Mouse (Mus musculus) brain, adult 10 weeks (tissue): ENCODE measurements around the gene Mrps7. TPM values are rescaled to one million over a fixed set of nuclear protein-coding genes. Genes with fewer than 3 reads are reported as not detected.

Source experiments
- polyA plus RNA-seq: library from polyadenylated mRNA; stranded (reverse); fragments of 350-450 nt; fragmentation: Illumina TruSeq; extraction: RNeasy Lipid Tissue Mini Kit (QIAGEN cat#74804); gene quantifications from one replicate; pipeline ENCODE4 v1.2.3, GENCODE M21; 2015; ENCODE audit warnings: low read depth, low replicate concordance

The Mrps7 gene
- polyA plus RNA-seq: 69.8 TPM

DNA sequence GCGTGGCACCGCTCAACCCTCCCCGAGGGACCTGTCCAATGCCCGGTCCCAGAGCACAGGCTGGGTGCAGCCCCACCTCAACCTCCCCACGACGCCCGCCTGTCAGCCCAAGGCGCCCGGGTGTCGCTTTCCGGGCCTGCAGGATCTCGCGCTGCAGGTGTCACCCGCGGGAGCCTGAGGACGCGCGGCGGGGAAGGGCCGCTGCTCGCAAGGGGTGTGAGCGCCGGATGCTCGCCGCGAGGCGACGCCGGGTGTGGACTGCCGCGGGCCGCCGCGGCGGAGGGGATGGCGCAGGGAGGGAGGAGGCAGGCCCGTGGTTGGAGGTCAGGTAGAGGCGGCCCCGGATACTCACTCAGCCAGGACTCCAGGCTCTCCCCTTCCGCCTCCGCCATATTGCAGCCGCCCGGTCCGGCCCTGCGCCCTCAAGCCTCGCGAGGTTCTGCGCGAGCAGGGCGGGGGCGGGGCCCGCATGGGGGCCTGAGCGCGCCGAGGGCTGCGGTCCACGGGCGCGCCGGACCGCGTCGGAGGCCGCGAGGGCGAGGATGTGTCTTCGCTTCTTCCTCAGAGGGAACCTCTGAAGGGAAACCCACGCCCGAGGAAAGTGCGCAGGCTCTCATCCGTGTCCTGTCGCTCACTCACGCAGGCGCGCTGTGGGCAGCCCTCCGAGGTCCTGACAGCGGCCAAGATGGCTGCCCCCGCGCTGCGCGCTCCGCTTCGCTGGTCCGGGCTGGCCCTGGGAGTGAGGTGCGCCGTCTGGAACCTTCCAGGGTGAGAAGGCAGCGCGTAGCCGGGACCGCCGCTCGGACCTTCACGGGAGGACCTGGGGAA, at the start of gene Mrps7, which contains the start of gene Gga3:
Gene Mrps7, plus strand, starts transcription at position 450 of the 828 bp plus-strand sequence.
Gene Gga3, minus strand, starts transcription at position 576 of the 828 bp plus-strand sequence.

DNA sequence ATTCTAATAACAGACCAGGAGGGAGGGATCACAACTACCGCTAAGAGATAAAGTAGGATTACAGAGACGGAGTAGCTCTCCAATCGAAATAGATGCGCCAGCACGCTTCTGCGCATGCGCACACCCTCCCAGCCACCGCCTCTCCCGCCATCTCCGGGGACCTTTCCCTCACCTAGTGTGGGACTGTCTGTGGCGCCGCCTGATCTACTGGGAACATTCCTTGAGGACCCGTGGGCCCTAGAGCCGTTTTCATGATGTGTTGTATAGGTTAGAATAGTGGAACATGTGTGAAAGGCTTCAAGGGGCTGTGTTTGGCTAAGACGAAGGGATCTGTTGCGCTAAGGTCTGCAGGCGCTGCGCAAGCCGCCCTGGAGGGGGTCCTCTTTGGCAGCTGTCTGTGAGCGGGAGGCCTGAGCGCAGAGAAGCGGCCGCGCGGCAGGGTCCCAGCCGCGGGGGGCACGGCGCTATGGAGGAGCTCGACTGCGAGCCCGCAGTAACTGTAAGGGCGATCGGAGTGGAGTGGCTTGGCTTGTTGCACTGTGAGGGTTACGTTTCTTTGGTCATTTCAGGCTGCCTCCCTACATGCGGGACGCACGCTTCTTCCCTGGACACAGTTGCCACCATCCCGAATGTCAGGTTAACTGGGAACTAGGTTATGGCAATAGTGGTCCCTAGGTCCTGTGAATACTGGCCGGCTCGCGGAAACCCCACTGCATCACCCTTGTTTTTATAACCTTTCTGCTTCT, 39.5 kb upstream of the Mrps7 start, which contains the start of gene Nup85:
Gene Nup85, plus strand, starts transcription at position 371 of the 746 bp plus-strand sequence.

DNA sequence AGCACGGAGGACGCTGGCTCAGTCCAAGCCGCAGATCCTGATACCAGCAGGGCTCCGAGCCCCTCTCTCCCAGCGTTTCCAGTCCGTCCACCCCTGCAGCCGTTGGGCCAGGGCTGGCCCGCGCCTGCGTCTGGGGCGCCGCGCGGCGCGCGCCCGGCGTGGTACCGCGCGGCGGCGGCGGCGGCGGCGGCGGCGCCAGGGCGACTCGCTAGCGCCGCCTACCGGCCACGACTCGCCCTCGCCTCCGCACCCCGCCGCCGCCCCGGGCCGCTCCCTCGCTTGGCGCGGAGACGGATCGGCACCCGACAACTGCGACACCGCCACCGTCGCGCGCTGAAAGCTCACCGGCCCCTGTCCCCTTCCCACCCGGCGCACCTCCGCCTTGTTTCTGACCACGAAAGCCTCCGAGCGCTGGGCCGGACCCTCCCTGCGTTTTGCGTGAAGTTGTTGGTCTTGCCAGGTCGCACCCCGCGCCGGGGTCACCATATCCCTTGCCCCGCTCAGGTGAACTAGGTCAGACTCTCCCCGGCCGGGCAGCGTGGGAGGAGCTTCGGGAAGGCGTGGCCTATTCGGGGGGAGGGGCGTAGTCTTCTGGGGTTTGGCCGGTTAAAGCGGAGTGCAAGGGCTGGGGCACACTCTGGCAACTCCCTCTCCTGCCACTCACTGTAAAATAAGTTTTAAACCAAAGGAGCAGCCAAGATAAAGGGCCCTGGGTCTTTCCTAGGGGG, 8.8 kb downstream of the Mrps7 start, which contains the start of gene Mif4gd:
Gene Mif4gd, minus strand, starts transcription at position 560 of the 728 bp plus-strand sequence.

DNA sequence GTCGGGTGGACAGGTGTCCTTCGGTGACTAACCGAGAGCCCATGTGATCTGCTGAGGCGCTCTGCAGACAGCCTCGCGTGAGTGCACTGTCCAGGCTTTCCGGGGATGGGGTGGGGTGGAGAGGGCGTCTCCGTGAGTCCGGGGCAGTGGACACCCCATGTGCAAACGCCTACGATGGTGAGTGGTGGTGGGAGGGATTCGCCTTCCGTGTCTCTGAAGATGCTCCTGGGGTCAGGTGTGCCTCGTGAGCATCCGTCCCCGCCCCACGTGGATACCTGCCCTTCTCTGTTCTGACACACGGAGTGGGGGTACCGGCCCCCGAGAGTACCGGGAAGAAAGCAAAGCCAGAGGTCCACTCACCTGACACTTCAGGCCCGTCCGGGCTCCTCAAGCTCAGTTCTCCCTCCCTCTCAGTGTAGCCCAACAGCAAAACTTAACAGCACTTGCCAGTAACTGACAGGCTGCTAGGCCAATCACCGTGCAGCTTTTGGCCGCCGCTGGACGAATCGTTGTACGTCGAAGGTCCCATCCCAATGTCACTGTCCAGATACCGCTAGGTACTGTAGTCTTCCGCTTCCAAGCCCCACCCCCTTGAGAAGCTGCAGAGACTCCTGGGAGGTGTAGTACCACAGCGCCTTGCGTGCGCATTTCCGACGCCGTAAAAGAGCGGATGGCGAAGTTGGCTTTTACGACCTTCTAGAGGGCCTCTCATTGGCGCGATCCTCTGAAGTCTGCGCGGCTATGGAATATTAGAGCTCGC, 24.2 kb downstream of the Mrps7 start, which contains the start of gene Slc25a19:
Gene Slc25a19, minus strand, starts transcription at position 591 of the 760 bp plus-strand sequence.

Other genes starting within 250 kb of the Mrps7 start
- 75.8 TPM for gene Hid1, start 236.2 kb upstream of the Mrps7 start, polyA plus RNA-seq
- 13.6 TPM for gene Cdr2l, start 222.0 kb upstream of the Mrps7 start, polyA plus RNA-seq
- gene Mrpl58, start 200.2 kb upstream of the Mrps7 start, polyA plus RNA-seq: 127 TPM
- gene Atp5h, start 184.0 kb upstream of the Mrps7 start, polyA plus RNA-seq: 1,061 TPM
- gene Kctd2, start 183.8 kb upstream of the Mrps7 start, polyA plus RNA-seq: 73.5 TPM
- not detected for gene Trim80, start 163.4 kb upstream of the Mrps7 start, polyA plus RNA-seq
- not detected for gene Slc16a5, start 141.5 kb upstream of the Mrps7 start, polyA plus RNA-seq
- gene Armc7, start 128.3 kb upstream of the Mrps7 start, polyA plus RNA-seq: 9.9 TPM
- 93.6 TPM for gene Nt5c, start 112.1 kb upstream of the Mrps7 start, polyA plus RNA-seq
- 108 TPM for gene Jpt1, start 89.5 kb upstream of the Mrps7 start, polyA plus RNA-seq
- gene Sumo2, start 67.6 kb upstream of the Mrps7 start, polyA plus RNA-seq: 430 TPM
- gene Nup85, start 39.5 kb upstream of the Mrps7 start, polyA plus RNA-seq: 49.1 TPM
- 44.8 TPM for gene Gga3, start 126 bp downstream of the Mrps7 start, polyA plus RNA-seq
- gene Mif4gd, start 9.0 kb downstream of the Mrps7 start, polyA plus RNA-seq: 27.5 TPM
- 64.2 TPM for gene Slc25a19, start 24.4 kb downstream of the Mrps7 start, polyA plus RNA-seq
- gene Grb2, start 104.7 kb downstream of the Mrps7 start, polyA plus RNA-seq: 134 TPM
- gene Tmem94, start 161.5 kb downstream of the Mrps7 start, polyA plus RNA-seq: 27.0 TPM
- 13.2 TPM for gene Caskin2, start 209.7 kb downstream of the Mrps7 start, polyA plus RNA-seq
- 10.9 TPM for gene Tsen54, start 210.8 kb downstream of the Mrps7 start, polyA plus RNA-seq
- 5.6 TPM for gene Llgl2, start 220.1 kb downstream of the Mrps7 start, polyA plus RNA-seq